Mouse (Mus musculus) CH12.LX (cell line): Measurements from ENCODE around the gene Nxpe3. TPM values are rescaled to one million over a fixed set of nuclear protein-coding genes. Genes with fewer than 3 reads are reported as not detected.

Experiments
- DNase-seq: peaks from one replicate; pipeline ENCODE4 v3.0.0-alpha.2; 2013; ENCODE audit errors: extremely low read depth
- H3K27ac ChIP-seq: 2 replicates; pipeline ENCODE4 v1.5.1; 2012; ENCODE audit warnings: low read depth, mild to moderate bottlenecking, control low read depth, moderate library complexity; ENCODE audit not compliant: insufficient read depth
- H3K27me3 ChIP-seq: replicated peaks from 2 replicates; pipeline ENCODE3; 2012; ENCODE audit warnings: inconsistent platforms
- H3K36me3 ChIP-seq, 2 experiments: replicated peaks in 1 of 2; 2 replicates each; pipeline versions ENCODE3 to v1.6.1; 2012; ENCODE audit warnings: inconsistent platforms in 1 of 2, low read length in 1 of 2, mild to moderate bottlenecking in 1 of 2, mixed read lengths in 1 of 2, moderate library complexity in 1 of 2; ENCODE audit not compliant: control insufficient read depth in 1 of 2, insufficient read depth in 1 of 2
- H3K4me1 ChIP-seq, 2 experiments: 2 replicates each; pipeline ENCODE4 v1.6.1; 2012; ENCODE audit warnings: inconsistent platforms in 1 of 2, moderate library complexity in 1 of 2; ENCODE audit not compliant: insufficient read depth in 2 of 2, control insufficient read depth in 1 of 2
- H3K4me2 ChIP-seq: 2 replicates; pipeline ENCODE4 v1.6.1; 2012; ENCODE audit warnings: low read depth, mild to moderate bottlenecking, control low read depth; ENCODE audit not compliant: poor library complexity, insufficient read depth, severe bottlenecking
- H3K4me3 ChIP-seq, 3 experiments: fragments of 150-350 bp in 1 of 3; sonication (generic) in 1 of 3; replicated peaks in 1 of 3; 2 replicates each; pipeline versions ENCODE3 to v1.5.1; 2011 to 2012; ENCODE audit warnings: low read depth in 2 of 3, low read length in 2 of 3, mild to moderate bottlenecking in 2 of 3, moderate library complexity in 2 of 3, control low read depth in 1 of 3, improper control_type of control experiment in 1 of 3, inconsistent platforms in 1 of 3, mixed read lengths in 1 of 3; ENCODE audit not compliant: poor library complexity in 1 of 3
- H3K79me2 ChIP-seq: replicated peaks from 2 replicates; pipeline ENCODE4 v1.6.1; 2012; ENCODE audit warnings: mild to moderate bottlenecking, moderate library complexity; ENCODE audit not compliant: control insufficient read depth, poor library complexity, insufficient read depth, severe bottlenecking; ENCODE audit errors: extremely low read depth
- H3K9ac ChIP-seq: 2 replicates; pipeline ENCODE4 v1.6.1; 2012; ENCODE audit warnings: low read depth, mild to moderate bottlenecking, control low read depth, moderate library complexity; ENCODE audit not compliant: insufficient read depth
- H3K9me3 ChIP-seq: replicated peaks from 2 replicates; pipeline ENCODE3; 2012; ENCODE audit warnings: low read length, inconsistent platforms, mixed read lengths
- BHLHE40 ChIP-seq: IDR thresholded peaks from 2 replicates; pipeline ENCODE4 v1.6.1; 2011; ENCODE audit warnings: mild to moderate bottlenecking, low read depth, low read length, improper control_type of control experiment
- CTCF ChIP-seq, 2 experiments: IDR thresholded peaks in 1 of 2; conservative IDR thresholded peaks in 1 of 2; 2 replicates each; pipeline ENCODE4 v1.5.1; 2011 to 2012; ENCODE audit warnings: low read depth in 2 of 2, low read length in 2 of 2, improper control_type of control experiment in 1 of 2, inconsistent platforms in 1 of 2, mild to moderate bottlenecking in 1 of 2, moderate library complexity in 1 of 2
- E2F4 ChIP-seq: IDR thresholded peaks from 2 replicates; pipeline ENCODE4 v1.6.1; 2011; ENCODE audit warnings: low read depth, low read length, improper control_type of control experiment; ENCODE audit not compliant: insufficient replicate concordance
- EP300 ChIP-seq: IDR thresholded peaks from 2 replicates; pipeline ENCODE4 v1.6.1; 2011; ENCODE audit warnings: low read length, improper control_type of control experiment
- GABPA ChIP-seq: IDR thresholded peaks from 2 replicates; pipeline ENCODE4 v1.6.1; 2012; ENCODE audit warnings: low read depth, low read length, improper control_type of control experiment, inconsistent platforms; ENCODE audit not compliant: insufficient replicate concordance
- IRF4 ChIP-seq: IDR thresholded peaks from 2 replicates; pipeline ENCODE4 v1.6.1; 2014; ENCODE audit warnings: low read depth, mild to moderate bottlenecking, inconsistent platforms, low read length, improper control_type of control experiment
- JUN ChIP-seq: IDR thresholded peaks from 2 replicates; pipeline ENCODE4 v1.6.1; 2011; ENCODE audit warnings: low read depth, mild to moderate bottlenecking, low read length, improper control_type of control experiment, moderate library complexity; ENCODE audit not compliant: insufficient read depth
- MAZ ChIP-seq: IDR thresholded peaks from 2 replicates; pipeline ENCODE4 v1.6.1; 2012; ENCODE audit warnings: low read depth, mild to moderate bottlenecking, inconsistent platforms, low read length, improper control_type of control experiment, moderate library complexity
- MEF2A ChIP-seq: IDR thresholded peaks from 2 replicates; pipeline ENCODE4 v1.6.1; 2014; ENCODE audit warnings: low read depth, mild to moderate bottlenecking, inconsistent platforms, low read length, improper control_type of control experiment, borderline replicate concordance
- NELFE ChIP-seq: IDR thresholded peaks from 2 replicates; pipeline ENCODE4 v1.6.1; 2011; ENCODE audit warnings: low read depth, low read length, improper control_type of control experiment
- NRF1 ChIP-seq: IDR thresholded peaks from 2 replicates; pipeline ENCODE4 v1.6.1; 2014; ENCODE audit warnings: low read depth, mild to moderate bottlenecking, inconsistent platforms, low read length, improper control_type of control experiment, moderate library complexity
- POLR2A ChIP-seq: IDR thresholded peaks from 2 replicates; pipeline ENCODE4 v1.6.1; 2011; ENCODE audit warnings: low read depth, mild to moderate bottlenecking, improper control_type of control experiment, low read length
- SMC3 ChIP-seq: IDR thresholded peaks from 2 replicates; pipeline ENCODE4 v1.6.1; 2011; ENCODE audit warnings: low read depth, low read length, improper control_type of control experiment
- TCF12 ChIP-seq: IDR thresholded peaks from 2 replicates; pipeline ENCODE4 v1.6.1; 2014; ENCODE audit warnings: low read depth, mild to moderate bottlenecking, inconsistent platforms, low read length, improper control_type of control experiment
- UBTF ChIP-seq: IDR thresholded peaks from 2 replicates; pipeline ENCODE4 v1.6.1; 2012; ENCODE audit warnings: low read depth, mild to moderate bottlenecking, inconsistent platforms, low read length, improper control_type of control experiment, moderate library complexity
- ZC3H11A ChIP-seq: IDR thresholded peaks from 2 replicates; pipeline ENCODE4 v1.6.1; 2012; ENCODE audit warnings: low read depth, mild to moderate bottlenecking, inconsistent platforms, low read length, improper control_type of control experiment
- dilution Hi-C: fragments of 300-500 bp; cut with MboI; formaldehyde crosslinking; loops from 2 replicates; pipeline ENCODE4 v1.14.3; 2020; ENCODE audit warnings: low sequenced_read_pairs; ENCODE audit not compliant: extremely low pct_unique_long_range_greater_than_20kb, extremely low pct_ligation_motif_present
- in situ Hi-C: fragments of 300-500 bp; cut with MboI; formaldehyde crosslinking; loops from 3 replicates; pipeline ENCODE4 v1.14.3; 2019; ENCODE audit warnings: low sequenced_read_pairs, low pct_ligation_motif_present, low pct_unique_long_range_greater_than_20kb, mixed read lengths
- polyA plus RNA-seq: library from polyadenylated mRNA; unstranded; fragments of >175 nt; gene quantifications from 2 replicates; pipeline ENCODE4 v1.2.1, GENCODE M21; 2012; ENCODE audit warnings: low read depth; ENCODE audit not compliant: insufficient read length
- total RNA-seq, 2 experiments: library from RNA; depleted of rRNA; stranded (reverse); fragments of 300-350 nt in 1 of 2; fragments of >200 nt in 1 of 2; gene quantifications; 2 replicates each; pipeline ENCODE4 v1.2.3; 2012 to 2014

Gene Nxpe3
- total and polyA plus RNA-seq, 3 experiments = 5.4 to 12.3 (median 10.6) TPM

DNA sequence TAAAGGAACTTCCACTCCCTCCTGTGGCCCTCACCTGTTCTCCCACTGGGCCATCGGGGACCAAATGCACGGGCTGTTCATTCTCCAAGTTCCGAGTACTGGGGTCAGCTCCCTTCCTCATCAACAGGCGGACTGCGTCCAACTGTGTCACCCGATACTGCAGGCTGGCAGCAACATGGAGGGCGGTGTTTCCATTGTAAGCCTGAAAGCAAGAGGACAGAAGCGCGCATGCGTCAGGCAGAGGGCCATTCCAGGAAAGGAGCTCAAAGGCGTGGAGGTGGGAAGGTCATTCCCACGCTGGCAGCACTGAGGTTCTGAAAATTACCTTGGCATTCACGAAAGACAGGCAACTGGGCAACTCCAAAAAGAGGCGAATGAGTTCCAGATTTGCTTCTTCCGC, 81.2 kb downstream of the Nxpe3 start:
- Histone ChIP-seq H3K4me2 (no peak overlapping the region), H3K9ac (no peak overlapping the region), H3K79me2 (peaks cover 36% of the 10 kb centered on the region), H3K4me3 (no peak overlapping the region), H3K9me3 (no peaks in the 10 kb centered on the region), H3K36me3 (peaks cover 72 to 94% of the 10 kb centered on the region in 2 experiments), H3K4me1 (peaks cover 28 to 89% of the 10 kb centered on the region in 2 experiments)
- dilution Hi-C loops = no loop called here
- DNase-seq = no peak
- no peak for TF ChIP-seq SMC3
- no peak for TF ChIP-seq MAZ
- no peak for TF ChIP-seq UBTF
- no peak for TF ChIP-seq MEF2A
- TF ChIP-seq BHLHE40 = no peak
- no peak for TF ChIP-seq CTCF (conservative IDR thresholded peaks at IDR 0.05 in 1 of 2, IDR thresholded peaks at IDR 0.05 in 1 of 2; ENCODE audit: low read depth in 2 of 2, low read length in 2 of 2)
- no peak for TF ChIP-seq IRF4
- TF ChIP-seq GABPA = no peak
- TF ChIP-seq TCF12 = no peak
- TF ChIP-seq NRF1 = no peak
- no peak for TF ChIP-seq E2F4
- no peak for TF ChIP-seq NELFE
- TF ChIP-seq ZC3H11A = no peak
- TF ChIP-seq, all 38 proteins: peak for 0
- Histone ChIP-seq H3K27me3 (no peaks in the 10 kb centered on the region), H3K27ac (no peak overlapping the region)
- in situ Hi-C loops = no loop called here

DNA sequence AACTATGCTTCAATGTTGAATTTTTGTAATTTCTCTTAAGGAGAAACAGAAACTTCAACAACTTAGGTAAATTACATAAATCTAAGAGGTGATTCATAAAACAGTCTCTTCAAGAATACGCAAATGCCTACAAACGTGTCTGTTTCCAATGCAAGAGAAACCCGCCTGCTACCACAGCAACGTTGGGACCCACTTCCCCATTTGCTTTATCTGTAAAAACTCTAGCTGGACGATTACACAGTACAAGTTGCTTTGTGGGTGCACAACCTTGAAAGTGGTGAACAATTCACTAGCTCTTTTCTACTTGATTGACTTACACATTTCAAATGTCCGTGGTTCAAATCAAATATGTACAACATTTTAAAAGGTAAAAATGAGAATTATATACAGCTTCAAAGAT, 83.3 kb downstream of the Nxpe3 start:
- TF ChIP-seq EP300 = peak; percentile 61
- 0 out of 2 replicates have a peak, but pooled peaks have one; percentile 12 for TF ChIP-seq POLR2A
- no peak for TF ChIP-seq JUN
- TF ChIP-seq SMC3 = no peak
- TF ChIP-seq, all 38 proteins: peak for 2
- H3K4me2 ChIP-seq = no peak overlapping the region
- H3K27ac ChIP-seq = no peak overlapping the region
- dilution Hi-C loops = no loop called here
- peaks cover 56 to 78% of the 10 kb centered on the region in 2 experiments for H3K36me3 ChIP-seq
- H3K9me3 ChIP-seq = no peaks in the 10 kb centered on the region
- DNase-seq = peak; percentile 81
- no peak overlapping the region for H3K9ac ChIP-seq
- in situ Hi-C loops = no loop called here
- H3K79me2 ChIP-seq = peaks cover 21% of the 10 kb centered on the region
- no peaks in the 10 kb centered on the region for H3K27me3 ChIP-seq
- H3K4me3 ChIP-seq = no peak overlapping the region
- peaks cover 26 to 77% of the 10 kb centered on the region in 2 experiments for H3K4me1 ChIP-seq
